Mouse (Mus musculus): Measurements from ENCODE around the gene Nck2.
"Not testable (repeated sequence)": the region's sequence is repeated elsewhere in the genome, so short reads cannot be mapped to it uniquely, and the experiment has no call there.

Gene Nck2

DNA sequence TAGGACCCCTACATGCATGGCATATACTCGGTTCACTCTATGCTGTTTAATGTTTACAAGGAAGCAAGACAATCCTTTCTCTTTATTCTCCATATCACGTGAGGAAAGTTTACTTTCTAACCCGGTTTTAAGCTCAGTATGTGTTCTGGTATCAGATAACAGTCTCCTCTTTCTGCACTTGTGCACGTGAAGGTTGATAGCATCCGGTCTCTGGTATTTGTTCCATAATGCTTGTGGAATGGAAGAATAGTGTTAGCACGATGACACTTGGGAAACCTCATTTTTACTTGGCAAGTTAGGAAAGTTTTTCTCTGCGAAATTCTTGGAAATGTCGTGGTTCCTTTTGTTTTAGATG, 58.4 kb downstream of the Nck2 start:
- no peak for DNase-seq

DNA sequence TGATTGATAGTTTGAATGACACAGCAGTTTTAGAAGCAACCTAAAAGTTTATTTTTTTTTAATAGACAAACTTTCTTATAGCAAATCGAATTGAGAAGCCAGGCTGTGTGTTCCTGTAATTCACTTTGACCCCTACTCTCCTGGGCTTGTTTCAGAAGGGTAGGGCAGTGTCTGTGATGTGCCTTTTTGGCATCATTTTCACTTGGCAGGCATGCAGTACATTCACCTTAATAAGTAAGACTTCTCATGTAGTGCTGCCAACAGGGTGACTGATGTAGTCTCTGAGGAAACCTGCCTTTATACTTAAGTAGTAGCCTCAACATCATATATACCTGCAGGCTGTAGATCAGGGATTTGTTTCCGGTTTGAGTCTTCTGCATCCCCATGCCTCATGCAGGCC, 58.9 kb downstream of the Nck2 start:
- DNase-seq, result no peak

DNA sequence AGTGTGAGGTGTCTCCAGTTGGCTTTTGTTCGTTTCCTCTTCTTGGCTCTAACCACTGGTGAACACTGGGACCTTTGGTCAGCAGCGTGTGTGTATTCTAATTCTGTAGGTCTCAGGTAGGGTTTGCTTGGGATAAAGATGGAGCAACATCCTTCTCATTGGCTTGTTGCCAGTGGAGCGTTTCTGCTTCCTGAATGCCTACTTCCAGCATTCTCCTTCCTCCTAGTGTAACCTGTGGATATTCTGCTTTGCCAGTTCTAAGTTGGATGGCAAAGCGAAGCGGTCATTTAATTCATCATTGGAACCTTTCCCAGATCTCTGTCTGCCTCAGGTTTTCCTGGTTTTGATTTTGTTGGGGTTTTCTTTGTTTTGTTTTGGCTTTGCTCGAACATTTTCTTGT, 59.3 kb downstream of the Nck2 start:
- no peak for DNase-seq

DNA sequence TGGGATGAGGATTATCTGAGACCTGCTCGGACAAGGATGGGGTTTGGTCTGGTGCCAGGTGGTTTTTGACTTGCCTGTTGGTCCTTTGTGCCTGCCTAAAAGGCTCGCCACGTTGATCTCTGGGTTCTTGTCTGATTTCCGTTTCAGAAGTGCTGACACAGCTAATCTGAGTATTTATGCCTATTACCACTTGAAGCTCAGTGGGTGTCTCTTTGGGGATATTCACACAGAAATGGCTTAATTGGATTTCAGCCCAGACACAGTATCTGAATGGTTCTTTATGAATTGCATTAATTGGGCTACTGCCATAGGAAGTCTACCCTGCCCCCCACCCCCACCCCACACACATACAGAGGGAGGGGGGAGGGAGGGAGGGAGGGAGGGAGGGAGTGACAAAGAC, 59.9 kb downstream of the Nck2 start:
- DNase-seq, result no peak

DNA sequence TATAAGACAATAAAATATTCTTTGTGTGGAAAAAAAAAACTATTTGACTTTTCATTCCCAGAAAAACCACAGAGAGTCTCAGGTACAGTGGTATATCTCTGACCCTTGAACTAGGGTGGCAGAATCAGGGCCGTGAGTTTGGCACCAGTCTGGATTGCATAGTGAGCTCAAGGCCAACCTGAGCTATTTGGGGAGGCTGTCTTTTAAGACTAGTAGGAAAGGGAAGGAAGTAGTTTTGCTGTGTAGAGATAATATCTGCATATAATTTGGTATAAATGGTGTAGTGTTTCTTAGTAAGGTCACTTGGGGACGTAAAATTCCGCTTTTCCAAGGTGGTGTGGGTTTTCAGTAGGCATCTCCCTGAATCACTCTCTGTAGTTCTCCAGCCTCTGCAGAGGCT, 62.3 kb downstream of the Nck2 start:
- DNase-seq, result no peak

DNA sequence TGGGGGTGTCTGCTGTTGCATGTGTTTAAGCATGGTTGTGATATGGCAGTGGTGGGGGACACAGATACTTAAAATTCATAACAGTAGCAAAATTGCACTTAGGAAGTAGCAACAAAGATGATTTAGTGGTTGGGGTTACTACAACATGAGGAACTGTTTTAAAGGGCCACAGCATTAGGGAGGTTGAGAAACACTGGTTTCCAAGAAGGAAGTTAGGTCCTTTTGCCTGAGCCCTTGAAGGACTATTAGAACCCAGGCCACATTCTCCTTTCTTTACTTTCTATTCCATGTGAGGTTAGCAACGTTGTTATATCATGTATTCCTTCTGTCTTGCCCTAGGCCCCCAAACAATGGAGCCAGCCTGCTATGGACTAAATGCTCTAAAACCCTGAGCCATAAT, 63.4 kb downstream of the Nck2 start:
- no peak for DNase-seq

DNA sequence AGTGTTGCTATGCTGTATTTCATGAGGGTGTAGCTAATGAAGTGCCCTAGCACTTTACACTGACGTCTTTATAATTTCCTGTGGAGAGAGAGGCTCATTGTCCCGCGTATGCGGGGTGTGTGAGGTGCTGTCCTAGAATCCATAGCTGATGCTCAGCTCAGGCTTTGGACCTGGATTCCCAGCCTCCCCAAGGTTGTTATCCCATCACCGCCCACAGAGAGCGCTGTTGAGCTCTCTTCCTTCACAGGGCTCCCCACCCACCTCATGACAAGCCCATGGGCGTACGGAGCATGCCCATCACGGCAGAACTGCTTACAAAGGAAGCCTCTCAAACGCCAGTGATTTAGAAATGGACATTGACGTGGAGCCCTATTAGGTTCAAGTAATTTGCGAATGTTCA, 66.9 kb downstream of the Nck2 start:
- DNase-seq, result peak; percentile 31

DNA sequence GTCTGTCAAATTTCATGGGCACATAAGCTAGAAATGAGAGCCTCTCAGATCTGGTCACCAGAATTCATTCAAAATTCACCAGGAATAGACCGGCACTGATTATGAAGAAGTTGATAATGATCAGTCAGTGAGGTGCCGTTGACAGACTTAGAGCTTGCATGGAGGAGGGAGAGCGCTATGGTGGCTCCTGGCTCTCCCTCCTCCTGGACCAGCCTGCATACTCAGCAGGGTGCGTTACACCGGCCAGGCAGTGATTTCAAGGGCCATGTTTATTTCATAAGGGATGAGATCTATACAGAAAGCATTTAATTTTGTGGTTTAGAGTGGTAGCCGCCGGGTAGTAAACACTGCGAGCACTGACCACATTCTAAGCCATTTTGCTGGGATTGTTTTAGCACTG, 67.3 kb downstream of the Nck2 start:
- no peak for DNase-seq

DNA sequence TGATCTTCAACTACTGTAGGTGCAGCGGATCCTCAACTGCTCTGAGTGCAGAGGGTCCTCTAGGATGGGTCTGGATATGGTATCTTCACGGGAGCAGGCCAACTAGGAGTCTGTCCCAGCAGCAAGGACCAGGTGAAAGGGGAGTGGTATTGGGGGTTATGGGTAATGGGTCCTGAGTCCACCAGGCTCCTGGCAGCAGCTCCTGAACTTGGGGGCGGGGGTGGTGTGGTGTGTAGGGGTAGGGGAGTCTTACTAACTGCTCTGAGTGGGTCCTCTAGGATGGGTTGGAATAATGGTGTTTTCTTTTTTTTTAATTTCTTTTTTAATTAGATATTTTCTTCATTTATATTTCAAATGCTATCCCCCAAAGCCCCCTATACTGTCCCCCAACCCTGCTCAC, 73.0 kb downstream of the Nck2 start:
- no peak for DNase-seq

DNA sequence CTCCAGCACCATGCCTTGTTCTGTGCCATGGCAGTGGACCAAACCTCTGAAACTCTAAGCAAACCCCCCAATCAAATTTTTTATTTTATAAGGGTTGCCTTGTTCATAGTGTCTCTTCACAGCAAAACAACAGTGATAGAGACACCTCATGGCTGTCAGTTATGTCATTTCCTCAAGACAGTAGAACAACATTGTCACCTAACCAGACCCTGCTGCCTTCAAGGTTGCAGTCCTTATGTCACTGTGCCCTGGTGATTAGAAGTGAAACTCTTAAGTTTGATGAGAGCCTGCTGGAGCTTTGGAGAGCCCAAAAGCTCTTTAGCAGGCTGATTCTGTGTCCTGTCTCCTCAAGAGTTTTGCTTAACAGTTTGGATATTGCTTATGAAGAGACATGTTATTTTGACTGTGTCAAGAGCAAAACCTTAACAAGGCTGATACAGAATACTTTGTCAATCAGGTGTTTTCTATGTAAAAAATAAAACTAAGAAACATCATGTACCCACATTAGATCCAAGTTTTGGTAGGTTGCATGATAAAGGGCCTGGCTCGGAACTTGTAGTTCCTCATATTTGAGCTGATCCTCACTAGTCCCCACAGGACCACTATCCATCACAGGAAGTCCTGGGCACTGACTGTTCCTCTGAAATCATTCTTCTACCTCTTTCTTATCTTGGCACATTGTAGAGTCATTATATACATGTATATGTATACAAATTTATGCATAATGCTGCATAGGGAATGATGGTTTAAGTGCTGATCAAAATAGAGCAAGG, 76.0 kb downstream of the Nck2 start:
- DNase-seq, result no peak

DNA sequence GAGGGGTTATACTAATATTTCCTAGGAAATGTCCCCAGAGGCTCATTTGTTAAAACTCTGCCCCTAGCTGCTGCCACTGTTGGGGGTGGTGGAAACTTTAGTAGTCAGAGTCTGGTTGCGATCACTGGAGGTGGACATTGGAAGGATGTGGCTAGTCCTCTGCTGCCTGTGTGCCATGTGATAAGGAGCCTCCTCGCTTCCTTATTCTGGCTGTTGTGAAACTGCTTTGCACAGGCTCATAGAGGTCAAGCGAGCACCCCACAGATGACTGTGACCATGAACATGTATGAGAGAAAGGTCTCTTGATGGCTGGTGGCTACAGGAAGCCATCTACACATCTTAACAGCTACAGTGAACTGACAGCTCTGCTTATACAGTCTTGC, 76.6 kb downstream of the Nck2 start:
- DNase-seq, result no peak

DNA sequence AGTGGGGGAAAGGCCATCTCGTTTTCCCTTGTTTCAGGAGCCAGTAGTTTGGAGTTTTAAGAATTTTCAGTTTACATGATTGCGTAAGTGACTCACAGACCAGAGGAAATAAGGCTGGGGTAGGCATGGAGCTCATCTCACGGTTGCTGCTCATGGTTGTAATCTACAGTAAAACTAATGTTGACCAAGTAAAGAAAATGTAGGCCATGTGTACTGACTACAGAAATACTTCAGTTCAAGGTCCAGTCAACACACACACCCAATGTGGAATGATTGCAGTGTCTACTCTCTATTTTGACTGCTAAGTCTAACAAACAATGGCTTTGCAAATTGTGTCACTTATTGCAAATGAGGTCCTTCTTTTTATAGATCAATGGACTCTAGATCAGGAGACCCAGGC, 77.1 kb downstream of the Nck2 start:
- no peak for DNase-seq

DNA sequence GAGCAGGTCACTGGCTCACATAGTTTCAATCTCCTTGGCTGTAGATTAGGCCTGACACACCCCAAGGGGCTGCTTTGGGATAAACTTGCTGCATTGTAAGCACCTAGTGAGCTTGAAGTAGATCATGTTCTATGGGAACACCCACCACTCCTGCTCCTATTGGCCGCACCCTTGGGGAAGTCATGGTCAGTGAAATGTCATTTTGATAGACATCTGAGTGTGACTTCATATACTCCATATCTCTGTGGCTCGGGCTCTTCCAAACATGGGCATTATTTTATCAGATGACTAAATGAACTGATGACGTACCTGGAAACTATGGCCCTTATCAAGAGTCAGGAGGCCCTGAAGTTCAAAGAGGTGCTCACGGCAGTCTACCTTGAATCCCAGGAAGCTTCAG, 77.6 kb downstream of the Nck2 start:
- no peak for DNase-seq

DNA sequence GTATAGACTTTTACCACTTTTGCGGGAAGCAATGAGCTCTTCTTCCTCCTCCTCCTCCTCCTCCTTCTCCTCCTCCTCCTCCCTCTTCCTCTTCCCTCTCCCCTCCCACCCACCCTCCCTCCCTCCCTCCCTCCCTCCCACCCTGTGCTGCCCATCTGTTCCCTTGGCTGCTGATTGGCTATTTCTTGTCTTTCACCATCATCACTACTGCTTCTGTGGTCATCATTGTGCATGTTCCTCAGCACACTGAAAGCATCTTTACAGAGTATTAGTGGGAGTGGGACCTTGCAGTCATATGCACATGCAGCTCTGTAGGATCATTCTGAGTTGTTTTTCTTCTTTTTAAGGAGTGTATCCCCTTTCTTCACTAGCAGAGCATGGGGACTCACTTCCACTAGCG, 78.6 kb downstream of the Nck2 start:
- DNase-seq, result no peak

DNA sequence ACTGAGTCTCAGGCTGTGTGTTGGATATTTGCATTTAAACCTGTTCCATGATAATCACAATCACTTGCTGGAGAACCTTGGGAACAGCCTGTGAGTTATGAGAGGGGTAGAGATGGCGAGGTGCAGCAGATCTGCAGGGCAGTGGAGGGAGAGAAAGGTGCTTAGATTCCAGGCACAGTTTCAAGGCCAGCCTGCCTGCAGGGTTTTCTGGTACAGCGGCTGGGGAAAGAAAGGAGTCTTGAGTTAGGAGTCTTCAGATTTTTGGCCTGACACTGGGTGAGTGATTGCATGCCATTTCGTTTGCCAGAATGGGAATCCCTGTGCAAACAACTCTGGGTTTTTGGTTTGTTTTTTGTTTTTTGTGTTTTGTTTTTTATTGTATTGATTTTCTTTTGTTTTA, 80.0 kb downstream of the Nck2 start:
- no peak for DNase-seq

DNA sequence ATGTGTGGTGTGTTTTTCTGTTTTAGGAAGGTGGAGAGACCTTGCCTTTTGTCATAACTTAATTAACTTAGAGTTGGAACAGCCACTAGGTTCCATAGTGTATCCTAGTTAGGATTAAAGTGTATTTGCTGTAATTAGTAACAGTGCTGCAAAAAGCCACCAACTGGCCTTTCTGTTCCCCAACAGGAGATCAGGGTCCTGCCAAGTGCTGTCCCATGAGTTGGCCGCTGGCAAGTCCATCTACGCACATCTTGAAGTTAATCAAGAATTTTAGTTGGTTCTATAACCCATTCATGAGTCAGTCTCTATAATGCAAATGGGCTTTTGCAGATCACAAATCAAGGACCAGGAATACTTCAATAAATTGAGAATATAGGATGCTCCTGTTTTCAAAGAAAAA, 83.9 kb downstream of the Nck2 start:
- no peak for DNase-seq

DNA sequence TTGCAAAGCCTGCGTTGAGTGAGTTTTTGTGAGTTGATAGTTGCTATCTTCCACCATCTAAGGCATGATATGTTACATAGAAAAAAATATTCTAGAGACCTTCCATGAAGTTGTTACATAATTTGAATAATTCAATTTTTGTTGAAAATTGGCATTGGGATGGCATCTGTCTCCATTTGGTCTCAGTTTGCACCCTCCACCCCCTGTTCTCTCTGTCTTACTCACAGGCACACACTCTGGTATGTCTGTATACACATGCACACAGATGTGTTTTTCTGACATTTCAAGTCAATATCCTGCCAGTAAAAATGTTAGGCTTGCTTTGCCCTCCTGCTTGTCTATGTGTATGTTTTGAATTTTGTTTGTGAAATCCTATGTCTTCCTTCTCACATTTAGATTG, 84.7 kb downstream of the Nck2 start:
- no peak for DNase-seq

DNA sequence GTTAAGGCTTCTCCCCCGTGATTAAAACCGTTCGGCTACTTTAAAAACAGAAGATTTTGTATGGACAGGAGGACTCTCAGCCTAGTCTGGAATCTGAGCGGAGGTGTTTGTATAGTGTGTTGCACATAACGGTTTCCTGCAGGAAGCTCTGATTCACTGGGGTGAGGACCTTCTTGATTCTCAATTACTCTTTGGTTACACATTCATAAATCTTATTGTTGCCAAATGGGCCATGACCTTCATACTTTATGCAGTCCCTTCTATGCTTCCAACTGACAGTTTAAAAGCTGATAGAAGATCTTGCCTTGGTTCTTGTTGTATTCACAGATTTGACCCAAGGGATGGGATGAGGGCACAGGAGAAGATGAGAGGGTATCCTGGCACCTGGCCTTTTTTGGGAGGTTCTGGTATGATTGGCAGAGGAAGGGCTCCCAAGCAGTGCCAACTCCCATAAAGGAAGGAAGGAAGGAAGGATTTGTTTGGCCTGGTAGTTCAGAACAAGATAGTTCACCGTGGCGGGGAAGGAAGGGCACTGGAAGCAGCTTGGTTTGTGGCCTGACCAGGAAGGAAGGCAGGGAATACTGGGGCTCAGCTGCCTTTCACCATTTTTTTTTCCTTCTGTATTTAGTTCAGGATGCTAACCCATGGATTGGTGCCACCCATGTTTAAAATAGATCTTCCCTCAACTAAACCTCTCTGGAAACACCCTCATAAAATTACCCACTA, 86.1 kb downstream of the Nck2 start:
- DNase-seq, result no peak

DNA sequence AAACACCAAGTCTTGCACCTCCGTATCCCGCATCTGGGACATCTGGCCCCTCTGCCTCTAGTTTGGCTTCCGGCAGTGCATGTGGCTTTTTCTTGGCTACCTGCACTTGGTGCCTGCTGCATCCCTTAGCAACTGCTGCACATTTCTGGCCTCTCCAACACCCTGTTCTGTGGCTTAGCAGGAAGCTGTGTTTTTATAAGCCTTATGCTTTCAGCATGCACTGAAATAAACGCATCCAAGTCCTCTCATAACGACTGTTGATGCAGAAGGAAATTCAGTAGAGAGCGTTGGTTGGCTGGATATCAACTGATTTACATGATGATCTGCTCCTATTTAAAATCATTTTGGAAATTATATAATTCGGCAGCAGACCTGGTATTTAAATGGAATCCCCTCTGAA, 86.9 kb downstream of the Nck2 start:
- peak; percentile 37 for DNase-seq

DNA sequence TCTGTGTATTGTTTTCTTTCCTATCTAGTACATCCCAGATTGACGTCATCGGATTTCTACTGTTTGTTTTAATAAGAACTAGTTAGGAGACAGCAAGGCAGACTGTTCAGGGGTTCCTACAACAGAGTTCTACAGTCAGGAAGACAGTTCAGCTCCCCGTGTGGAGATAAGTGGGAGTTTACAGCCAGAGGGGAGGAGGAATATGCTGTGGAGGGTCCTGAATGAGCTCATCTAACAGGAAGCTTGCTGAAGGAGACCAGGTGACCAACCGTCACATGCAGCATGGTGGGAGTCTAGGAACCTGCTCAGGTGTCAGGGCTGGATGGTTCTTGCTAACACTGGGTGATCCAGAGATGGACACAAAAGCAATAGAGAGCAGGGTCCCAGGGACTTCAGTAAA, 87.9 kb downstream of the Nck2 start:
- DNase-seq, result no peak

DNA sequence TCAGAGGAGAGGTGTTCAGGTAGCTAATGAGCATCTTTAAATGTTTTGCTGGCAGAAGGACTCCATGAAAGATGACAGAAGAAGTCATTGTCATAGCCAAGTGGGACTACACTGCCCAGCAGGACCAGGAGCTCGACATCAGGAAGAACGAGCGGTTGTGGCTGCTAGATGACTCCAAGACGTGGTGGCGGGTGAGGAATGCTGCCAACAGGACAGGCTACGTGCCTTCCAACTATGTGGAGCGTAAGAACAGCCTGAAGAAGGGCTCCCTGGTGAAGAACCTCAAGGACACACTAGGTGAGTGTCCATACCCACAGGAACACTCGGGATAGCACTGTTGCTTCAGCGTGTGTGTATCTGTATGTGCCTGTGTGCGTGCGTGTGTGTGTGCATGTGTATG, 89.1 kb downstream of the Nck2 start:
- DNase-seq, result not testable (repeated sequence)

DNA sequence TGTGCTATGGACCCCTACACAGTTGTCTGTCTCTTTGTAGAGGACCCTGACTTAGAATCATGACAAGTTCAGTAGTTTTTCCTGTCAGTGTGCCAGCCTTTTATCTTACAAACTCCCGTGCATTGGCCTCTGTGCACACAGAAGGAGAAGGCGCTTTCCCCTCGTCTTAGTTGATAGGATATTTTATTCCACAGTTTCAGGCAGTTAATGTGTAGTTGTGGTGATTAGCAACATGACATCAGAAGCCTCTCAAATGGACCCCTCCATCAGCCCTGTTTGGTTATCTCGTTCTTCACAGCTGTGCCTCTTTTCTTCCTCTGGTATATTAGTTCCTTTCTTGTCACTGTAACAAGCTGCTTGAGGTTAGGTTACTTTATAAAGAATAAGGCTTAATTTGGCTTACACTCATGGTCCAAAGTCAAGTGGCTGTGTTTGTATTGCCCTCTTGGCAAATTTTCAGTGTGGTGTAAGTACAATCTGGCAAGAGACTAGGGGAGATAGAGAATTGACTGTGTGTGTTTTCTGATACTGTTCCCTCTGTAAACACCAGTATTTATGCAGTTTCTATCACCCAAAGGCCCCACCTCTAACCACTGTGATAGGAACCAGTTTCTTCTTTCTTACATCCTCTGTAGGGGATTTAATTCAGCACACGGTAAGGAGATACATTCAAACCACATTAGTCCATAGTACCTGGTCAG, 89.8 kb downstream of the Nck2 start:
- no peak for DNase-seq

DNA sequence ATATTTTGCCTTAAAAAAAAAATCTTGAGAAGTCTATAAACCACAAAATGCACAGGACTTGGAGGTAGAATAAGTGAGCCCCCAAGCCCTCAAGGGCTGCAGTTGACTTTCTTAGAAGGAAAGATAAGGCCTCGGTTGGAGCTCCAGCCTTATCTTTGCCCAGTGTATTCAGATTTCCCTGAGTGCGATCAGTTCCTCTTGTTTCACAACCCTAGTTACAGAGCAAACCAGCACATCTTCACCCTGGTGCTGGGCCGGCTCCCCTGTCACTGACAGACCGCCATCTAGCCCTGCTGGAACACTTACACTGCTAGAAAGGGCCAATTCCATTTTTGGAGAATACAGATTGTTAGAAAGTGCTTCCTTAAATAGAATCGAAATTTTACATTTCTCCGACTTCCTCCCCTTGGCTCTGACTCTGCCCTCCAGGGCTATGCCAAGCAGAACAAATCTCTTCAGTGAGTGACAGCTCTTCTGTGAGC, 91.2 kb downstream of the Nck2 start:
- no peak for DNase-seq

DNA sequence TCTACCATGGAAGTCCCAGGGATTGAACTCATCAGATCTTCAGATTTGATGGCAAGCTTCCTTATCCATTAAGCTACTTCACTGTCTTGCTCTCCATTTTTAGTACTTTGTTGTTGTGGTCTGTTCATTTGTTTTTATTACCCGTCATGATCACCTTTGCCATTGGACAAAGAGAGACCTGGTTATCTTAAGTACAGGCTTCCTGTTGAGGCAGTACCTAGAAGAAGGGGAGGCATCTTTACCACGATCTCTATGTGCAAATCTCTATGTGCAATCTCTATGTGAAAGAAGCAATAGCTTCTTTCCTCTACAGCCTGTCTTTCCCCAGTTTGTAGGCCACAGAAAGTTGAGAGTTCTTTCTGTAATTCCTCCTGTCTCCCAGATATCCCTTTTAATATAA, 91.9 kb downstream of the Nck2 start:
- no peak for DNase-seq

Data from thymus, postnatal 14 days (tissue).